Comparison of ENCODE assay signal across 8 mouse cellular contexts in genomic region chr4:149586783-149587595, GRCm38 (mm10). TPM values are rescaled to one million over a fixed set of nuclear protein-coding genes. Genes with fewer than 3 reads are reported as not detected.
A peak's percentile ranks its signal among the peaks of the same experiment; 100 is the strongest.
DNase-seq lines count a peak whose midpoint lies in the region; ATAC-seq and TF ChIP-seq lines count a peak whose summit lies in the region.

No protein-coding gene starts in this region.

- peaks cover 5% of the 10 kb centered on the region; the same call in 1 of the 2 replicates for H3K9me3 ChIP-seq in erythroblast, embryonic 14.5 days (ENCODE audit: control insufficient read depth, low read length)
- no peaks in the 10 kb centered on the region for H3K9me3 ChIP-seq in forebrain, embryonic 14.5 days (replicated peaks; ENCODE audit: control insufficient read depth, low read length)
- H3K9me3 ChIP-seq in intestine, embryonic 15.5 days = peaks cover 6% of the 10 kb centered on the region; the same call in 1 of the 2 replicates
- 0 out of 2 replicates have a peak, but pooled peaks cover 3% of the 10 kb centered on the region for H3K9me3 ChIP-seq in liver, postnatal 0 days (ENCODE audit: low read length)

- peak overlapping the region; percentile 74; the same call in 1 of the 2 replicates for H3K27ac ChIP-seq in forebrain, embryonic 14.5 days (ENCODE audit: low read depth, low read length)
- H3K27ac ChIP-seq in intestine, embryonic 15.5 days = peak overlapping the region; percentile 32; the same call in 1 of the 2 replicates
- no peak overlapping the region for H3K27ac ChIP-seq in liver, postnatal 0 days (ENCODE audit: low read depth)

- H3K4me3 ChIP-seq in erythroblast, embryonic 14.5 days (replicated peaks) = peak overlapping the region; percentile 38
- H3K4me3 ChIP-seq in forebrain, embryonic 14.5 days (ENCODE audit: low read depth, low read length) = peak overlapping the region; percentile 90
- peak overlapping the region; percentile 90 for H3K4me3 ChIP-seq in intestine, embryonic 15.5 days (replicated peaks)
- peak overlapping the region; percentile 60 for H3K4me3 ChIP-seq in liver, postnatal 0 days (ENCODE audit: low read depth, low read length)

- H3K9ac ChIP-seq in forebrain, embryonic 14.5 days (ENCODE audit: low read length) = peak overlapping the region; percentile 94
- peak overlapping the region; percentile 78 for H3K9ac ChIP-seq in intestine, embryonic 15.5 days
- peak overlapping the region; percentile 38; the same call in 1 of the 2 replicates for H3K9ac ChIP-seq in liver, postnatal 0 days (replicated peaks)

- peak; percentile 49 for DNase-seq in 3134 (ENCODE audit: extremely low read depth, insufficient read length, low spot score)
- DNase-seq in forebrain, embryonic 14.5 days (ENCODE audit: low spot score) = no peak
- DNase-seq in liver, postnatal 0 days = no peak
- DNase-seq in retina, postnatal 1 day = peak; percentile 40

- peaks cover 61% of the 10 kb centered on the region for H3K27me3 ChIP-seq in erythroblast, embryonic 14.5 days (ENCODE audit: control insufficient read depth)
- no peaks in the 10 kb centered on the region; the same call in 1 of the 2 replicates for H3K27me3 ChIP-seq in forebrain, embryonic 14.5 days (replicated peaks; ENCODE audit: control insufficient read depth, insufficient read depth, low read length)
- H3K27me3 ChIP-seq in intestine, embryonic 15.5 days (replicated peaks) = peaks cover 8% of the 10 kb centered on the region; the same call in 1 of the 2 replicates
- H3K27me3 ChIP-seq in liver, postnatal 0 days (ENCODE audit: insufficient read depth, low read length) = peaks cover 55% of the 10 kb centered on the region

- H3K36me3 ChIP-seq in erythroblast, embryonic 14.5 days (ENCODE audit: control insufficient read depth) = no peaks in the 10 kb centered on the region
- H3K36me3 ChIP-seq in forebrain, embryonic 14.5 days (ENCODE audit: control insufficient read depth, insufficient read depth, low read length) = no peaks in the 10 kb centered on the region
- no peaks in the 10 kb centered on the region for H3K36me3 ChIP-seq in intestine, embryonic 15.5 days
- no peaks in the 10 kb centered on the region for H3K36me3 ChIP-seq in liver, postnatal 0 days (replicated peaks; ENCODE audit: insufficient read depth, low read length)

- no peaks in the 10 kb centered on the region for H3K4me1 ChIP-seq in erythroblast, embryonic 14.5 days (ENCODE audit: control insufficient read depth)
- 0 out of 2 replicates have a peak, but pooled peaks cover 5% of the 10 kb centered on the region for H3K4me1 ChIP-seq in forebrain, embryonic 14.5 days (ENCODE audit: control insufficient read depth, insufficient read depth, low read length)
- H3K4me1 ChIP-seq in intestine, embryonic 15.5 days (replicated peaks) = peaks cover 17% of the 10 kb centered on the region
- peaks cover 10% of the 10 kb centered on the region for H3K4me1 ChIP-seq in liver, postnatal 0 days (ENCODE audit: insufficient read depth)

- no peak for TF ChIP-seq EP300 in liver, postnatal 0 days (IDR thresholded peaks at IDR 0.05; ENCODE audit: low read depth)

- no peak for TF ChIP-seq CTCF in liver, postnatal 0 days (IDR thresholded peaks at IDR 0.05; ENCODE audit: low read depth)

- WGBS in forebrain, embryonic 14.5 days = under 1% methylated on average over 72 of the region's 72 CpGs
- under 1% methylated on average over 72 of the region's 72 CpGs for WGBS in intestine, embryonic 15.5 days
- WGBS in liver, postnatal 0 days (ENCODE audit: insufficient replicate concordance) = 1% methylated on average over 72 of the region's 72 CpGs

- H3K4me2 ChIP-seq in forebrain, embryonic 14.5 days (ENCODE audit: low read length) = peak overlapping the region; percentile 99
- peak overlapping the region; percentile 94 for H3K4me2 ChIP-seq in intestine, embryonic 15.5 days (replicated peaks)
- peak overlapping the region; percentile 82 for H3K4me2 ChIP-seq in liver, postnatal 0 days (ENCODE audit: low read depth, low read length)

- no peak for ATAC-seq in erythroblast, adult 5-6 weeks (replicated peaks; ENCODE audit: low FRiP score, poor library complexity, severe bottlenecking)
- ATAC-seq in cerebellum, adult (ENCODE audit: insufficient number of reproducible peaks, low FRiP score, low TSS enrichment) = peak; percentile 42
- peak; percentile 22 for ATAC-seq in forebrain, embryonic 14.5 days
- ATAC-seq in intestine, embryonic 15.5 days = peak; percentile 60
- 0 out of 2 replicates have a peak, but pooled peaks have one; percentile 13 for ATAC-seq in liver, postnatal 0 days

RNA-seq across cellular contexts. Expression of gene Clstn1, which starts 0.7 kb away (rescaled TPM):
- polyA plus RNA-seq in erythroblast, embryonic 14.5 days (2012) = 0.05 and 0.08 TPM in 2 replicates
- 0.58 and 1.3 TPM in 2 replicates for total RNA-seq in erythroblast, adult 5-6 weeks (2015; ENCODE audit: low replicate concordance)
- total RNA-seq in erythroblast, adult 5-6 weeks (2017; ENCODE audit: low replicate concordance) = 1.8 and 2.4 TPM in 2 replicates
- 36.1 and 42.4 TPM in 2 replicates for polyA plus RNA-seq in forebrain, embryonic 14.5 days (2014; fragmentation: Nextera tagmentation; extraction: Ambion mirVana)
- polyA plus RNA-seq in intestine, embryonic 15.5 days (2015; fragmentation: Nextera tagmentation; extraction: Ambion mirVana) = 40.9 and 42.4 TPM in 2 replicates
- 2.0 and 2.1 TPM in 2 replicates for polyA plus RNA-seq in liver, postnatal 0 days (2015; fragmentation: Nextera tagmentation; extraction: Ambion mirVana)

Comparison
In these comparisons a context has a peak if more than half of its experiments do, and no peak if none do; other contexts are left out.
1. H3K4me3 ChIP-seq: peak in every context shown above with its lines; median percentile 90 in forebrain, embryonic 14.5 days; 90 in intestine, embryonic 15.5 days; 60 in liver, postnatal 0 days; 38 in erythroblast, embryonic 14.5 days.
2. DNase-seq: peak in 3134 (single experiment) and retina, postnatal 1 day (single experiment); none in forebrain, embryonic 14.5 days (single experiment) and liver, postnatal 0 days (single experiment).
3. H3K9ac ChIP-seq: peak in every context shown above with its lines; median percentile 94 in forebrain, embryonic 14.5 days; 78 in intestine, embryonic 15.5 days; 38 in liver, postnatal 0 days.
4. RNA of gene Clstn1, which starts 0.7 kb away (polyA plus RNA-seq): 40.9 to 42.4 TPM in intestine, embryonic 15.5 days and 36.1 to 42.4 TPM in forebrain, embryonic 14.5 days; 2.0 to 2.1 TPM in liver, postnatal 0 days and 0.05 to 0.08 TPM in erythroblast, embryonic 14.5 days; every median in the first group is over 10 times any median in the second.
5. Peak in every context shown above with its lines, with median percentiles within 50 percentile points of each other: H3K4me2 ChIP-seq.